Mouse (Mus musculus): ENCODE data around the gene Gse1. TPM values are rescaled to one million over a fixed set of nuclear protein-coding genes. Genes with fewer than 3 reads are reported as not detected.

Gene Gse1
- polyA plus RNA-seq, 1 experiment from 2014 or later: 14.3 TPM

GRCm38 (mm10) chr8:120511737-120512136 is 283.5 kb downstream of the Gse1 start:
- no peak for TF ChIP-seq CTCF (IDR thresholded peaks at IDR 0.05; ENCODE audit: low read depth)
- Histone ChIP-seq H3K4me3 (ENCODE audit: low read depth, low read length) (no peak overlapping the region), H3K4me2 (no peak overlapping the region), H3K9me3 (ENCODE audit: low read depth, low read length) (no peaks in the 10 kb centered on the region), H3K36me3 (ENCODE audit: insufficient read depth) (no peaks in the 10 kb centered on the region), H3K27ac (ENCODE audit: low read depth) (no peak overlapping the region), H3K9ac (no peak overlapping the region), H3K4me1 (ENCODE audit: insufficient read depth) (peaks cover 57% of the 10 kb centered on the region), H3K27me3 (ENCODE audit: insufficient read depth, low read length) (no peaks in the 10 kb centered on the region)
- no peak for ATAC-seq (ENCODE audit: insufficient read depth)
- WGBS: 33% methylated on average over 8 of the region's 8 CpGs
- no peak for DNase-seq

DNA sequence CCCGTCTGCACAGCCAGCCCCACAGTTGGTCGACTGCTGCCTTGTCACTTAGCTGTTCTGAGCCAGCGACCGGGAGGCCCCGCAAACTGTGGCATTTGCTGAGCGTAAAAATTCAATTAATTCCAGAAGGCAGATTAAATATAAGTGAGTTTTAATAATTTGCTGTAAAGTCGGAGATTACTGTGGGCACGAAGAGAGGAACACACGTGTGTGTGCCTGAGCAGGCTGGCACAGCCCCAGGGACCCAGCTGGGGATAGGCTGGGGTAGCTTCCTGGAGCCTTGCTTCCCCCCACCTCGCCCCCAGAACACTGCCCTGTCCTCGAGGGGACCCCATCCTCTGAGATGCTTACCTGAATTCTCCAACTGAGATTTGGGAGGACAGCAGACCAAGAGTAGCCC is 284.1 kb downstream of the Gse1 start:
- no peaks in the 10 kb centered on the region for H3K36me3 ChIP-seq (ENCODE audit: insufficient read depth)
- H3K9ac ChIP-seq: no peak overlapping the region
- no peaks in the 10 kb centered on the region for H3K9me3 ChIP-seq (ENCODE audit: low read depth, low read length)
- ATAC-seq (ENCODE audit: insufficient read depth) (no peak), DNase-seq (no peak)
- H3K27me3 ChIP-seq (ENCODE audit: insufficient read depth, low read length): no peaks in the 10 kb centered on the region
- H3K27ac ChIP-seq (ENCODE audit: low read depth): no peak overlapping the region
- 51% methylated on average over 11 of the region's 11 CpGs for WGBS
- no peak for TF ChIP-seq CTCF (IDR thresholded peaks at IDR 0.05; ENCODE audit: low read depth)
- peaks cover 63% of the 10 kb centered on the region for H3K4me1 ChIP-seq (ENCODE audit: insufficient read depth)
- no peak overlapping the region for H3K4me2 ChIP-seq
- no peak overlapping the region for H3K4me3 ChIP-seq (ENCODE audit: low read depth, low read length)

- DNase-seq (no peak), ATAC-seq (ENCODE audit: insufficient read depth) (no peak)
- H3K36me3 ChIP-seq (ENCODE audit: insufficient read depth): no peaks in the 10 kb centered on the region
- H3K9ac ChIP-seq: no peak overlapping the region
- no peak overlapping the region for H3K4me2 ChIP-seq
- no peaks in the 10 kb centered on the region for H3K27me3 ChIP-seq (ENCODE audit: insufficient read depth, low read length)
- no peak overlapping the region for H3K4me3 ChIP-seq (ENCODE audit: low read depth, low read length)
- H3K9me3 ChIP-seq (ENCODE audit: low read depth, low read length): no peaks in the 10 kb centered on the region
- 60% methylated on average over 6 of the region's 6 CpGs for WGBS
- no peak overlapping the region for H3K27ac ChIP-seq (ENCODE audit: low read depth)
- TF ChIP-seq CTCF (IDR thresholded peaks at IDR 0.05; ENCODE audit: low read depth): no peak
- H3K4me1 ChIP-seq (ENCODE audit: insufficient read depth): peaks cover 71% of the 10 kb centered on the region
Observed at GRCm38 (mm10) chr8:120513145-120513544, 284.9 kb downstream of the Gse1 start.

- Histone ChIP-seq H3K27me3 (ENCODE audit: insufficient read depth, low read length) (no peaks in the 10 kb centered on the region), H3K4me3 (ENCODE audit: low read depth, low read length) (no peak overlapping the region), H3K27ac (ENCODE audit: low read depth) (no peak overlapping the region), H3K9ac (no peak overlapping the region), H3K4me2 (no peak overlapping the region), H3K4me1 (ENCODE audit: insufficient read depth) (peaks cover 71% of the 10 kb centered on the region), H3K9me3 (ENCODE audit: low read depth, low read length) (no peaks in the 10 kb centered on the region), H3K36me3 (ENCODE audit: insufficient read depth) (no peaks in the 10 kb centered on the region)
- TF ChIP-seq CTCF (IDR thresholded peaks at IDR 0.05; ENCODE audit: low read depth): no peak
- DNase-seq: no peak
- ATAC-seq (ENCODE audit: insufficient read depth): no peak
- WGBS: 41% methylated on average over 26 of the region's 26 CpGs
Observed at GRCm38 (mm10) chr8:120513638-120514461, 285.6 kb downstream of the Gse1 start.

- Histone ChIP-seq H3K27ac (ENCODE audit: low read depth) (no peak overlapping the region), H3K4me1 (ENCODE audit: insufficient read depth) (peaks cover 65% of the 10 kb centered on the region), H3K4me3 (ENCODE audit: low read depth, low read length) (no peak overlapping the region), H3K9me3 (ENCODE audit: low read depth, low read length) (no peaks in the 10 kb centered on the region), H3K9ac (no peak overlapping the region), H3K27me3 (ENCODE audit: insufficient read depth, low read length) (no peaks in the 10 kb centered on the region), H3K4me2 (no peak overlapping the region), H3K36me3 (ENCODE audit: insufficient read depth) (no peaks in the 10 kb centered on the region)
- no peak for TF ChIP-seq CTCF (IDR thresholded peaks at IDR 0.05; ENCODE audit: low read depth)
- DNase-seq (no peak), ATAC-seq (ENCODE audit: insufficient read depth) (no peak)
- 97% methylated on average over 2 of the region's 2 CpGs for WGBS
Observed at GRCm38 (mm10) chr8:120515214-120515613, 287.0 kb downstream of the Gse1 start.

GRCm38 (mm10) chr8:120515650-120516049 is 287.4 kb downstream of the Gse1 start:
- no peaks in the 10 kb centered on the region for H3K27me3 ChIP-seq (ENCODE audit: insufficient read depth, low read length)
- H3K4me3 ChIP-seq (ENCODE audit: low read depth, low read length): no peak overlapping the region
- WGBS: 82% methylated on average over 6 of the region's 6 CpGs
- no peak overlapping the region for H3K4me2 ChIP-seq
- H3K27ac ChIP-seq (ENCODE audit: low read depth): no peak overlapping the region
- TF ChIP-seq CTCF (IDR thresholded peaks at IDR 0.05; ENCODE audit: low read depth): no peak
- no peak for DNase-seq
- H3K36me3 ChIP-seq (ENCODE audit: insufficient read depth): no peaks in the 10 kb centered on the region
- H3K9me3 ChIP-seq (ENCODE audit: low read depth, low read length): no peaks in the 10 kb centered on the region
- H3K9ac ChIP-seq: no peak overlapping the region
- no peak for ATAC-seq (ENCODE audit: insufficient read depth)
- peaks cover 66% of the 10 kb centered on the region for H3K4me1 ChIP-seq (ENCODE audit: insufficient read depth)

GRCm38 (mm10) chr8:120516182-120516755 is 288.0 kb downstream of the Gse1 start:
- Histone ChIP-seq H3K4me1 (ENCODE audit: insufficient read depth) (peaks cover 66% of the 10 kb centered on the region), H3K9ac (no peak overlapping the region), H3K36me3 (ENCODE audit: insufficient read depth) (no peaks in the 10 kb centered on the region), H3K4me2 (peak overlapping the region; percentile 34), H3K27ac (ENCODE audit: low read depth) (peak overlapping the region; percentile 39; the same call in 1 of the 2 replicates), H3K27me3 (ENCODE audit: insufficient read depth, low read length) (no peaks in the 10 kb centered on the region), H3K9me3 (ENCODE audit: low read depth, low read length) (no peaks in the 10 kb centered on the region), H3K4me3 (ENCODE audit: low read depth, low read length) (no peak overlapping the region)
- ATAC-seq (ENCODE audit: insufficient read depth) (peak; percentile 61), DNase-seq (peak; percentile 84)
- WGBS: 17% methylated on average over 11 of the region's 12 CpGs
- TF ChIP-seq CTCF (IDR thresholded peaks at IDR 0.05; ENCODE audit: low read depth): no peak

Measured in lung, embryonic 14.5 days (tissue).